Mouse (Mus musculus): Measurements from ENCODE around the gene Iffo2. TPM values are rescaled to one million over a fixed set of nuclear protein-coding genes. Genes with fewer than 3 reads are reported as not detected.

Gene Iffo2
- total and polyA plus RNA-seq, 3 experiments = 1.3 to 2.7 TPM; not detected in 1

DNA sequence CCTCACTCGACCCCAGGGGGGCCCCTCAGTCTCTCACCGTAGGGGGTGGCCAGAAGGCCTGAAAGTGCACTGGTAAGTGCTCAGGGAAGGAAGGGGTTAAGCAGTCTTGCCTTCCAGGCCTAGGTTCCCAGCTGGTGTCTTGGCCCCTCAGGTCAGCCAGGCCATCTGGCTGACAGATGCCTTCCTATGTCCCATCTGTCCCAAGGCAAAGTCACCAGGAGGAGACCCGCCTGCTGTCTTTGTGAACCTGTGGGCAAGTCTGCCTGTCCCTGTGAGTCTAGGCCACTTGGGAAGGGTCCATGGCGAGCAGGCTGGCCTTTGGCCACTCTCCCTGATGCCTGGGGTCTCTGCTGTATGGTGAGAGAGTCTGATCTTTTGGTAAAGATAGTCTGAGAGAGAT is 60.1 kb downstream of the Iffo2 start:
- Histone ChIP-seq H3K27me3 (ENCODE audit: control insufficient read depth in 1 of 2, insufficient read depth in 2 of 2, low read length in 2 of 2) (no peaks in the 10 kb centered on the region), H3K9ac (ENCODE audit: control insufficient read depth, low read depth, low read length, poor library complexity, severe bottlenecking) (no peak overlapping the region), H3K4me1 (ENCODE audit: control insufficient read depth in 1 of 2, insufficient read depth in 2 of 2, low read length in 2 of 2) (no peaks in the 10 kb centered on the region), H3K9me3 (replicated peaks; ENCODE audit: insufficient read depth, low read length) (no peaks in the 10 kb centered on the region), H3K27ac (ENCODE audit: control insufficient read depth, low read depth, low read length) (no peak overlapping the region), H3K4me3 (ENCODE audit: control insufficient read depth in 1 of 2, insufficient read depth in 1 of 2, low read depth in 2 of 2, low read length in 2 of 2) (no peak overlapping the region), H3K36me3 (ENCODE audit: control insufficient read depth in 1 of 2, insufficient read depth in 2 of 2, low read length in 2 of 2) (no peaks in the 10 kb centered on the region), H3K79me2 (ENCODE audit: control insufficient read depth, insufficient read depth, low read length, poor library complexity) (no peaks in the 10 kb centered on the region)
- TF ChIP-seq RCOR1 (IDR thresholded peaks at IDR 0.05; ENCODE audit: low read depth, low read length) = no peak
- TF ChIP-seq USF2 (IDR thresholded peaks at IDR 0.05; ENCODE audit: borderline replicate concordance in 1 of 2, insufficient read depth in 1 of 2, low read depth in 1 of 2, low read length in 2 of 2) = no peak
- TF ChIP-seq GATA1 (IDR thresholded peaks at IDR 0.05; ENCODE audit: low read depth, low read length) = no peak
- TF ChIP-seq SMC3 (IDR thresholded peaks at IDR 0.05; ENCODE audit: low read depth, low read length) = no peak
- no peak for TF ChIP-seq ZKSCAN1 (IDR thresholded peaks at IDR 0.05; ENCODE audit: low read depth, low read length)
- no peak for TF ChIP-seq KAT2A (conservative IDR thresholded peaks at IDR 0.05; ENCODE audit: low read depth, low read length)
- no peak for TF ChIP-seq UBTF (IDR thresholded peaks at IDR 0.05; ENCODE audit: borderline replicate concordance, insufficient read depth, low read depth, low read length)
- TF ChIP-seq TCF12 (IDR thresholded peaks at IDR 0.05; ENCODE audit: low read depth, low read length) = no peak
- no peak for TF ChIP-seq ZMIZ1 (IDR thresholded peaks at IDR 0.05; ENCODE audit: low read depth, low read length)
- no peak for TF ChIP-seq MAFK (IDR thresholded peaks at IDR 0.05; ENCODE audit: borderline replicate concordance, low read depth, low read length)
- no peak for TF ChIP-seq EP300 (IDR thresholded peaks at IDR 0.05; ENCODE audit: low read depth in 1 of 2, low read length in 2 of 2)
- TF ChIP-seq POLR2A (IDR thresholded peaks at IDR 0.05; ENCODE audit: control insufficient read depth in 1 of 2, insufficient read depth in 1 of 2, low read depth in 1 of 2, low read length in 2 of 2, poor library complexity in 1 of 2) = no peak
- TF ChIP-seq ZC3H11A (IDR thresholded peaks at IDR 0.05; ENCODE audit: low read depth, low read length) = no peak
- no peak for TF ChIP-seq MAZ (IDR thresholded peaks at IDR 0.05; ENCODE audit: low read depth, low read length)
- no peak for TF ChIP-seq POLR2AphosphoS5 (IDR thresholded peaks at IDR 0.05; ENCODE audit: borderline replicate concordance, low read depth, low read length)
- no peak for TF ChIP-seq MYC (IDR thresholded peaks at IDR 0.05; ENCODE audit: low read depth, low read length)
- TF ChIP-seq CHD2 (IDR thresholded peaks at IDR 0.05; ENCODE audit: low read length) = no peak
- no peak for TF ChIP-seq MYB (IDR thresholded peaks at IDR 0.05; ENCODE audit: low read depth, low read length)
- DNase-seq (ENCODE audit: low read depth, low spot score) = no peak

DNA sequence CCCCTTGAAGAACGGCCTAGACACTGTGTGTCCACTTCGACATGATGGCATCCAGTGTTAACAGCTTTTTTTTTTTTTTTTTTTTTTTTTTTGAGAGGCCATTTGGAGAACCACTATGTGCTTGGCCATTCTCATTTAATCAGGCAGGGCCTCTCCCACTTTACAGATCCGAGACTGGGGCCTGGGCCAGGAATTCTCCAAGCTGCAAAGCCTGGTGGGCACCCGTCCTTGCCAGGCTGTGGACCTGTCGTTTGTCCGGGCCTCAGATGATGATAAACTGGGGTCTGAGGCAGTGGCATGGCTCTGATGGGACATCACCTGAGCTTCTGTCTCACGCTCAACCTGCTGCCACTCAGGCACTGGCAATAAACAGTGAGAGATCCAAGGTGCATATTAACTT is 62.5 kb downstream of the Iffo2 start:
- no peak for TF ChIP-seq JUND (IDR thresholded peaks at IDR 0.05; ENCODE audit: low read depth, low read length)
- no peak for TF ChIP-seq SIN3A (IDR thresholded peaks at IDR 0.05; ENCODE audit: low read length)
- TF ChIP-seq MXI1 (IDR thresholded peaks at IDR 0.05; ENCODE audit: low read depth, low read length) = no peak
- no peak for TF ChIP-seq EP300 (IDR thresholded peaks at IDR 0.05; ENCODE audit: low read depth in 1 of 2, low read length in 2 of 2)
- TF ChIP-seq ZNF384 (IDR thresholded peaks at IDR 0.05; ENCODE audit: low read depth, low read length) = no peak
- Histone ChIP-seq H3K27me3 (ENCODE audit: control insufficient read depth in 1 of 2, insufficient read depth in 2 of 2, low read length in 2 of 2) (no peaks in the 10 kb centered on the region), H3K79me2 (ENCODE audit: control insufficient read depth, insufficient read depth, low read length, poor library complexity) (no peaks in the 10 kb centered on the region), H3K27ac (ENCODE audit: control insufficient read depth, low read depth, low read length) (no peak overlapping the region), H3K9me3 (replicated peaks; ENCODE audit: insufficient read depth, low read length) (no peaks in the 10 kb centered on the region), H3K4me3 (ENCODE audit: control insufficient read depth in 1 of 2, insufficient read depth in 1 of 2, low read depth in 2 of 2, low read length in 2 of 2) (no peak overlapping the region), H3K4me1 (ENCODE audit: control insufficient read depth in 1 of 2, insufficient read depth in 2 of 2, low read length in 2 of 2) (no peaks in the 10 kb centered on the region), H3K9ac (ENCODE audit: control insufficient read depth, low read depth, low read length, poor library complexity, severe bottlenecking) (no peak overlapping the region), H3K36me3 (ENCODE audit: control insufficient read depth in 1 of 2, insufficient read depth in 2 of 2, low read length in 2 of 2) (no peaks in the 10 kb centered on the region)
- no peak for DNase-seq (ENCODE audit: low read depth, low spot score)
